Mouse (Mus musculus) neural tube, embryonic 12.5 days (tissue): ENCODE data around the gene Ak3. TPM values are rescaled to one million over a fixed set of nuclear protein-coding genes. Genes with fewer than 3 reads are reported as not detected.
"Not testable (repeated sequence)": the region's sequence is repeated elsewhere in the genome, so short reads cannot be mapped to it uniquely, and the experiment has no call there.

Experiments
- ATAC-seq: fragments of 200-750 bp; cut with Nextera tagmentation; 2 replicates; pipeline ENCODE4 v1.8.0; 2017; ENCODE audit warnings: low read depth, mild to moderate bottlenecking, moderate TSS enrichment, moderate library complexity; ENCODE audit not compliant: low FRiP score
- H3K27ac ChIP-seq: fragments of 300-500 bp; sonication (generic); 2 replicates; pipeline ENCODE4 v1.5.1; 2016
- H3K27me3 ChIP-seq: fragments of 300-500 bp; sonication (generic); replicated peaks from 2 replicates; pipeline ENCODE4 v1.6.1; 2016; ENCODE audit warnings: mild to moderate bottlenecking
- H3K36me3 ChIP-seq: fragments of 300-500 bp; sonication (generic); 2 replicates; pipeline ENCODE4 v1.6.1; 2016; ENCODE audit warnings: mild to moderate bottlenecking
- H3K4me1 ChIP-seq: fragments of 300-500 bp; sonication (generic); 2 replicates; pipeline ENCODE4 v1.6.1; 2016
- H3K4me2 ChIP-seq: fragments of 300-500 bp; sonication (generic); replicated peaks from 2 replicates; pipeline ENCODE4 v1.6.1; 2016; ENCODE audit warnings: mild to moderate bottlenecking
- H3K4me3 ChIP-seq: fragments of 300-500 bp; sonication (generic); 2 replicates; pipeline ENCODE4 v1.5.1; 2016
- H3K9ac ChIP-seq: fragments of 300-500 bp; sonication (generic); 2 replicates; pipeline ENCODE4 v1.6.1; 2016; ENCODE audit warnings: mild to moderate bottlenecking
- H3K9me3 ChIP-seq: fragments of 300-500 bp; sonication (generic); 2 replicates; pipeline ENCODE4 v1.6.1; 2016; ENCODE audit warnings: mild to moderate bottlenecking
- WGBS: fragments of 180-500 bp; shearing (Covaris S2); methylation state at CpG from one replicate; pipeline ENCODE4 v1.1.7; 2016; 5-methylcytosine and 5-hydroxymethylcytosine counted together
- polyA plus RNA-seq: library from polyadenylated mRNA; unstranded; fragments of >200 nt; fragmentation: Nextera tagmentation; extraction: Ambion mirVana; gene quantifications from 2 replicates; pipeline ENCODE4 v1.2.1, GENCODE M21; 2016

Gene Ak3
- polyA plus RNA-seq, 1 experiment from 2014 or later, result 66.3 TPM

- Histone ChIP-seq H3K36me3 (peaks cover 63% of the 10 kb centered on the region), H3K27me3 (no peaks in the 10 kb centered on the region), H3K4me3 (no peak overlapping the region), H3K4me1 (no peaks in the 10 kb centered on the region), H3K9me3 (no peaks in the 10 kb centered on the region), H3K9ac (no peak overlapping the region), H3K4me2 (no peak overlapping the region), H3K27ac (no peak overlapping the region)
- no peak for ATAC-seq
- 91% methylated on average over 12 of the region's 12 CpGs for WGBS
These were observed 36.3 kb downstream of the Ak3 start for GRCm38 (mm10) chr19:29011355-29011990.

GRCm38 (mm10) chr19:29009046-29009445 is 38.7 kb downstream of the Ak3 start:
- peaks cover 56% of the 10 kb centered on the region for H3K36me3 ChIP-seq
- no peaks in the 10 kb centered on the region for H3K4me1 ChIP-seq
- H3K27me3 ChIP-seq, result no peaks in the 10 kb centered on the region
- ATAC-seq, result no peak
- no peaks in the 10 kb centered on the region for H3K9me3 ChIP-seq
- no peak overlapping the region for H3K4me2 ChIP-seq
- 96% methylated on average over 11 of the region's 11 CpGs for WGBS
- no peak overlapping the region for H3K4me3 ChIP-seq
- H3K9ac ChIP-seq, result no peak overlapping the region
- H3K27ac ChIP-seq, result no peak overlapping the region

- no peak for ATAC-seq
- Histone ChIP-seq H3K27me3 (no peaks in the 10 kb centered on the region), H3K4me2 (no peak overlapping the region), H3K4me3 (no peak overlapping the region), H3K9me3 (no peaks in the 10 kb centered on the region), H3K4me1 (no peaks in the 10 kb centered on the region), H3K36me3 (peaks cover 51% of the 10 kb centered on the region), H3K9ac (no peak overlapping the region), H3K27ac (no peak overlapping the region)
- 88% methylated on average over 3 of the region's 3 CpGs for WGBS
These were observed 39.6 kb downstream of the Ak3 start for GRCm38 (mm10) chr19:29008069-29008706.

- 97% methylated on average over 16 of the region's 16 CpGs for WGBS
- H3K36me3 ChIP-seq, result peaks cover 46% of the 10 kb centered on the region
- H3K9ac ChIP-seq, ATAC-seq, H3K4me3 ChIP-seq, H3K4me1 ChIP-seq, H3K4me2 ChIP-seq, H3K27ac ChIP-seq, H3K9me3 ChIP-seq, H3K27me3 ChIP-seq: not testable (repeated sequence)
These were observed 47.4 kb downstream of the Ak3 start for GRCm38 (mm10) chr19:29000321-29000720.

GRCm38 (mm10) chr19:28997976-28998630 is 49.7 kb downstream of the Ak3 start:
- H3K9me3 ChIP-seq, result no peaks in the 10 kb centered on the region
- no peak overlapping the region for H3K4me2 ChIP-seq
- H3K36me3 ChIP-seq, result peaks cover 55% of the 10 kb centered on the region
- WGBS, result 96% methylated on average over 4 of the region's 4 CpGs
- no peaks in the 10 kb centered on the region for H3K27me3 ChIP-seq
- no peak overlapping the region for H3K9ac ChIP-seq
- H3K4me1 ChIP-seq, result no peaks in the 10 kb centered on the region
- no peak overlapping the region for H3K27ac ChIP-seq
- ATAC-seq, result no peak
- no peak overlapping the region for H3K4me3 ChIP-seq

- no peak overlapping the region for H3K4me3 ChIP-seq
- 95% methylated on average over 5 of the region's 5 CpGs for WGBS
- no peak for ATAC-seq
- no peaks in the 10 kb centered on the region for H3K9me3 ChIP-seq
- H3K9ac ChIP-seq, result no peak overlapping the region
- H3K27me3 ChIP-seq, result no peaks in the 10 kb centered on the region
- H3K27ac ChIP-seq, result no peak overlapping the region
- peaks cover 7% of the 10 kb centered on the region for H3K4me1 ChIP-seq
- H3K4me2 ChIP-seq, result no peak overlapping the region
- H3K36me3 ChIP-seq, result peaks cover 37% of the 10 kb centered on the region
These were observed 52.4 kb downstream of the Ak3 start for GRCm38 (mm10) chr19:28995366-28995765.

GRCm38 (mm10) chr19:28994870-28995269 is 52.9 kb downstream of the Ak3 start:
- H3K4me3 ChIP-seq, result no peak overlapping the region
- whole genome bisulfite sequencing, result 76% methylated on average over 7 of the region's 7 CpGs
- no peak overlapping the region for H3K27ac ChIP-seq
- H3K27me3 ChIP-seq, result no peaks in the 10 kb centered on the region
- no peaks in the 10 kb centered on the region for H3K9me3 ChIP-seq
- no peak for ATAC-seq
- no peak overlapping the region for H3K9ac ChIP-seq
- no peak overlapping the region for H3K4me2 ChIP-seq
- peaks cover 7% of the 10 kb centered on the region for H3K4me1 ChIP-seq
- H3K36me3 ChIP-seq, result peaks cover 32% of the 10 kb centered on the region

GRCm38 (mm10) chr19:28991391-28991790 is 56.4 kb downstream of the Ak3 start:
- Histone ChIP-seq H3K27ac (no peak overlapping the region), H3K27me3 (no peaks in the 10 kb centered on the region), H3K9me3 (no peaks in the 10 kb centered on the region), H3K4me1 (peaks cover 7% of the 10 kb centered on the region), H3K9ac (no peak overlapping the region), H3K4me3 (peak overlapping the region; percentile 90), H3K4me2 (peak overlapping the region; percentile 77), H3K36me3 (peaks cover 22% of the 10 kb centered on the region)
- 70% methylated on average over 5 of the region's 5 CpGs for WGBS
- no peak for ATAC-seq

GRCm38 (mm10) chr19:28990590-28991221 is 57.1 kb downstream of the Ak3 start:
- no peaks in the 10 kb centered on the region for H3K9me3 ChIP-seq
- peak; percentile 67 for ATAC-seq
- H3K4me2 ChIP-seq, result peak overlapping the region; percentile 77
- peaks cover 7% of the 10 kb centered on the region for H3K4me1 ChIP-seq
- no peaks in the 10 kb centered on the region for H3K27me3 ChIP-seq
- 1% methylated on average over 41 of the region's 41 CpGs for WGBS
- peaks cover 16% of the 10 kb centered on the region for H3K36me3 ChIP-seq
- peak overlapping the region; percentile 88 for H3K9ac ChIP-seq
- H3K4me3 ChIP-seq, result peak overlapping the region; percentile 90
- peak overlapping the region; percentile 75 for H3K27ac ChIP-seq

GRCm38 (mm10) chr19:28990194-28990589 is 57.6 kb downstream of the Ak3 start, which contains the start of gene Cdc37l1:
Gene Cdc37l1 (plus strand): TSS chr19:28990352.
- Histone ChIP-seq H3K36me3 (peaks cover 11% of the 10 kb centered on the region), H3K9ac (peak within 1 kb of the TSS; percentile 88), H3K4me3 (peak within 1 kb of the TSS; percentile 90), H3K4me1 (peaks cover 7% of the 10 kb centered on the region), H3K27ac (peak within 1 kb of the TSS; percentile 75), H3K27me3 (no peaks in the 10 kb centered on the region), H3K9me3 (no peaks in the 10 kb centered on the region), H3K4me2 (peak within 1 kb of the TSS; percentile 77)
- ATAC-seq, result peak; percentile 98
- WGBS, result under 1% methylated on average over 37 of the region's 37 CpGs

- peaks cover 5% of the 10 kb centered on the region; the same call in 1 of the 2 replicates for H3K36me3 ChIP-seq
- 0 out of 2 replicates have a peak overlapping the region, but pooled peaks have one; percentile 10 for H3K9ac ChIP-seq
- H3K27me3 ChIP-seq, result no peaks in the 10 kb centered on the region
- peak overlapping the region; percentile 77 for H3K4me2 ChIP-seq
- H3K9me3 ChIP-seq, result no peaks in the 10 kb centered on the region
- H3K27ac ChIP-seq, result no peak overlapping the region
- no peak for ATAC-seq
- 72% methylated on average over 8 of the region's 8 CpGs for WGBS
- peaks cover 7% of the 10 kb centered on the region for H3K4me1 ChIP-seq
- H3K4me3 ChIP-seq, result peak overlapping the region; percentile 90
These were observed 58.2 kb downstream of the Ak3 start for GRCm38 (mm10) chr19:28989515-28989914.

- Histone ChIP-seq H3K4me1 (no peaks in the 10 kb centered on the region), H3K27ac (no peak overlapping the region), H3K9me3 (no peaks in the 10 kb centered on the region), H3K4me2 (no peak overlapping the region), H3K9ac (no peak overlapping the region), H3K36me3 (no peaks in the 10 kb centered on the region), H3K4me3 (no peak overlapping the region), H3K27me3 (no peaks in the 10 kb centered on the region)
- no peak for ATAC-seq
- WGBS, result 85% methylated on average over 7 of the region's 7 CpGs
These were observed 65.1 kb downstream of the Ak3 start for GRCm38 (mm10) chr19:28982617-28983016.
